Mouse (Mus musculus) gastrocnemius, postnatal 14 days (tissue): Measurements from ENCODE around the gene Rabgap1l. TPM values are rescaled to one million over a fixed set of nuclear protein-coding genes. Genes with fewer than 3 reads are reported as not detected.

ENCODE experiments used
- DNase-seq: peaks from one replicate; pipeline ENCODE4 v3.0.0; 2021; ENCODE audit warnings: mixed read lengths
- intact Hi-C: fragments of 180-260 bp; cut with DNase I; formaldehyde crosslinking; loops from one replicate; pipeline ENCODE4 v1.15.1; 2025; ENCODE audit warnings: low total_unique reads
- long read RNA-seq, 2 experiments: library from polyadenylated mRNA; stranded (forward); transcript quantifications; one replicate each; pipeline ENCODE4 v2.0.0; 2021
- total RNA-seq, 2 experiments: library from RNA; stranded (reverse); gene quantifications; 2 replicates each; pipeline ENCODE4 v1.2.3; 2021

Rabgap1l gene
- 10 to 100 TPM; 12.6 to 13.7 TPM for total RNA-seq
- long read RNA-seq, experiment 1: 0 reads
- long read RNA-seq, experiment 2, partial matches to known transcripts: 0 of 3 reads
- long read RNA-seq, experiment 2, other reads (novel, unspliced or antisense): 2 of 3 reads

DNA sequence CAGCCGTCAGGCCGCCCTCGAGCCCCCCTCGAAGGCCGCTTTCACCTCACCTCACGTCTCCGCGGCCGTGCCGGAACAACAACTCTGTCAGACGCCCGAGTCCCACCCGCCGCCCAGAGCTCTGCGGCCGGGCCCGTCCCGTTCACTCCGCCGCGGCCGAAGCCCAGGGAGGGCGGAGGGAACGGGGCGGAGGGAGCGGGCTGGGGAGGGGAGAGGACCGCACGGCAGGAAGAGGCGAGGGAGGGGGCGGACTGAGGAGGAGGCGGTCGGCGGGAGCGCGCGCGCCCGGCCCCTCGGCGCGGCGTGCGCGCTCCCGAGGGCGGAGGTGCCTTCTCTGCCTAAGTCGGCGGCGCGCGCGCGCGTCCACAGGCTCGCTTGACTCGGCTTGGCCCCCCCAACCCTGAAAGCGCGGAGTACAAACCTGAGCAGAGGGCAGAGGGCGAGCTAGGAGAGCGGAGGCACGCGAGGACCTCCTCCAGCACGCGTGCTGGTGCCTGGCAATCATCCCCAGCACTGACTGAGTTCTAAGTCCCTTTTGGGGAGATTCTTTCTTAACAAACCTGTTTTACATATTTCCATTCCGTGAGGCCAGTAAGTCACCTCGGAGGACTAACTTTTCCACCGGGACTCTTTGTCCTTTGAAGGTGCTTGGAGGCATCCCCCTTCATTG, at the start of gene Rabgap1l:
Gene Rabgap1l, minus strand, starts transcription at position 526 of the 670 bp plus-strand sequence.
- peak; percentile 88 for DNase-seq

GRCm38 (mm10) chr1:160842567-160842966, 49.6 kb upstream of the Rabgap1l start:
- intact Hi-C loops: no loop called here
- DNase-seq: no peak

More for the DNA sequence above, at the start of gene Rabgap1l:
- intact Hi-C loops: no loop called here

- intact Hi-C loops: no loop called here
- DNase-seq: no peak
These were observed 47.6 kb upstream of the Rabgap1l start for GRCm38 (mm10) chr1:160840618-160841017.

GRCm38 (mm10) chr1:160839095-160839494, 46.1 kb upstream of the Rabgap1l start:
- intact Hi-C loops: no loop called here

DNA sequence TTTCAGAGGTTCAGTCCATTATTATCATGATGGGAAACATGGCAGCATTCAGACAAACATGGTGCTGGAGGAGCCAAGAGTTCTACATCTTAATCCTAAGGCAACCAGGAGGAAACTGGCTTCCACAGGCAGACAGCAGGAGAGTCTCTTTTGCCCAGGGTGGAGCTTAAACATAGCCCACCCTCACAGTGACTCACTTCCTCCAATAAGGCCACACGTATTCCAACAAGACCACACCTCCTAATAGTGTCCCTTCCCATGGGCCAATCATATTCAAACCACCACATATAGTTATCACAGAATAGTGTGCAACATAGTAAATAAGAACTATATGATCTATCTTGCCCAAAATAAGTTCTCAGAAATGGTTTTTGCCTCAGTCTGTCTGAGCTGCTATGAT, 41.4 kb upstream of the Rabgap1l start:
- DNase-seq: no peak
- intact Hi-C loops: no loop called here

More at GRCm38 (mm10) chr1:160839095-160839494, 46.1 kb upstream of the Rabgap1l start:
- no peak for DNase-seq

DNA sequence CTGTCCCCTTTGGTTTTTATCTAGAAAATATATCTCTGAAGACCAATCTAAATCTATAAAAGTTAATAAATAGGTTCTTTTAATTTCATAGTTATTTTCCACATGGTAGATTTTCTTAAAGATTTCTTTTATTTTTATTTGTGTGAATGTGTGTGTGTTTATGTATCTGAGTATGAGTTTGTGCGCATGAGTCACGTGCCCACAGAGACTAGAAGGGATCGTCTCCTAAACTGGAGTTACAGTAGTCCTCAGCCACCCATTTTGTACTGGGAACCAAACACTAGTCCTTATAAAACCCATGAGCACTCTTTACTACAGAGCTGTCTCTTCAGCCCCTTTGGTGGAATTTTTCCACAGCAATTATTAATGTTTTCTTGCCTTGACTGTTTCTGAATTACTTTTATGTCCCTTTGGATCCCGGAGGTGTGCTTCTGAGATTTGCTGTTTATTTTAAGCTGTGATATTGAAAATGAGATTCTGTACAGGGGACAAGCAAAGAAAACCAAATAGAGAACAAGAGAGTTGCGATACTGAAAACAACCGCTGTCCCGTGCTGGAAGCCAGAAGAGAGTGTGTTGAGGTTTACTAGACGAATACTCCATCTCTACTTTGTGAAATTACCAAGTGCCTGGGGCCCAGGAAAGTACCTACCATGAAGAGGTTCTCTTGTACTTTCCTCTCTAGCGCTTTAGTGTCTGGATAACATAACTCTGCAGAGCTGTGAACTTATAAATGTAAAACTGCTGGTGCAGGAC, 39.4 kb upstream of the Rabgap1l start:
- DNase-seq: no peak
- intact Hi-C loops: no loop called here

DNA sequence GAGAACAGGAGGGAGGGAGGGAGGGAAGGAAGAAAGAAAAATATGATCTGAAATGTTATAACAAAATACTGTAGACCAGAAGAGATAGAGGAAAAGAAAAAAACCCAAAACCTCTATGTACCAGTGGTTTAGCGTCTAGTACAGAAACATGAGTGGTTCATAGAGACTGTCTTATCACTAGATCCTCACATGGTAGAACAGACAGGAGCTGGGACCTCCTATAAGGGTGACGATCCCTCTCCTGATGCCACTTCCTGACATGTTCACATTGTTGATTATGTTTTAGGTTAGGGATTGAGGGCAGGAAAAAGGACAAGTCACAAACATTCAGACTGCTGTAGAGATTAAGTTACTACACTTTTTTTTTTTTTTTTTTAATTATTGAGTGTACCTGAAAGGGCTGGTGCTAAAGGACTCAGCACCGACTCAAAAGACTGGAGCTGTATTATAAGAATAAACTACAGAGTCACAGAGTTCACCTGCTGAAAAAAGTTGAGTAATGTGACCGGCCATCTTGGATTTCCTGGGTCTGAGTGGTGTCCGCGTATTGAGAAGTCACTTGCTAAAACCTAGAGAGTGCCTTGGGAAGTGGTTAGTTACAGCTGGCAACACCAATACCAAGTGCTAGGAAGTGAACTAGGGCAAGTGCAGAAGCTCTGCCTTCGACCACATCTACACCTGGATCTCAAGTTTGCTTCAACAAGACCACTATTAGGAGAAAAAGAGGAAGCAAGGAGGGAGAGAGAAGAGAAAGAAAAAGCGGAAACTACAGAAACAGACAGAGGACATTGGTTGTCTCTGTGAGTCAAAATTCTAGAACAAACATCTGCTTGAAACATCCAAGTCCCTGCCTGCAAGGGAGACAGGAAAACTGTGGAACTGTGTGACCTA, 37.8 kb upstream of the Rabgap1l start:
- intact Hi-C loops: no loop called here
- DNase-seq: no peak

GRCm38 (mm10) chr1:160825441-160825856, 32.4 kb upstream of the Rabgap1l start:
- intact Hi-C loops: no loop called here
- DNase-seq: no peak

- intact Hi-C loops: no loop called here
- DNase-seq: no peak
These were observed 30.6 kb upstream of the Rabgap1l start for GRCm38 (mm10) chr1:160823638-160824037.

- no peak for DNase-seq
- intact Hi-C loops: no loop called here
These were observed 21.2 kb upstream of the Rabgap1l start for GRCm38 (mm10) chr1:160814198-160814597.

DNA sequence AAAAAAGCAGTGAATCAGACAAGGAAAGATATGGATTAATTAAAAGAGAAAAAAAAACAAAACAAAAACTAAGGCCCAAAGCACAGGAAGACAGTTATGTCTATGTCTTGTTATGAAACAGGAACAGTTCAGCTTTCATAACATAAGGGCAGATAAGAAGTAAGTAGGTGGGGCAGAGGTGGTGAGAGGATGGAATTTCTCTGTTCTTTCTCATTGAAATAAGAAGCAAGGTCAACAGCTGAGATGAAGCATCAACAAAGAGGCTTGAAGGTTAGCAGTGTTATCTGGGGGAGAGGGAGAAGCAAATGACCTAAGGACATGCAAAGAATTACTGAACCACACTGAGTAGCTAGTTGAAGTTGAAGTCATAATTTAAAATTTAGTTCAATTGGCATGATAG, 19.4 kb upstream of the Rabgap1l start:
- intact Hi-C loops: no loop called here
- no peak for DNase-seq

DNA sequence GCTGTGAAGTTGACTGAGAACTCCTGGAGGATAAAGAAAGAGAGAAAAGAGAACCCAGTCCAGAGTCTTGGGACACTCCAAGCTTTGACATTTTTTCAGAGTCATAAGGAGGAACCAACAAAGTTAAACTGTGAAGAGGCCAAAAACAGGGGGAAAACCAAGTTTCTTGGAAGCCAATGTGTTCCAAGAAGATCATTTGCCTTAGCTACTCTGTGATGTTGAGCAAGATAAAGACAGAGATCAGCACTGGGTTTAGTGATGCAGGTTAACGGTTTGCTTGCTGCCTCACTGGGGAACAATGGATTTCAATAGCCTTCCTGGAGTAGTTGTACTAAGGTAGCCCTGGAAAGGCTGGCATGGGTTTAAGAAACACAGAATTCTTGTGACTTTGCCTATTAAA, 18.9 kb upstream of the Rabgap1l start:
- intact Hi-C loops: no loop called here
- DNase-seq: no peak

- intact Hi-C loops: no loop called here
- no peak for DNase-seq
These were observed 12.3 kb upstream of the Rabgap1l start for GRCm38 (mm10) chr1:160805268-160805667.

DNA sequence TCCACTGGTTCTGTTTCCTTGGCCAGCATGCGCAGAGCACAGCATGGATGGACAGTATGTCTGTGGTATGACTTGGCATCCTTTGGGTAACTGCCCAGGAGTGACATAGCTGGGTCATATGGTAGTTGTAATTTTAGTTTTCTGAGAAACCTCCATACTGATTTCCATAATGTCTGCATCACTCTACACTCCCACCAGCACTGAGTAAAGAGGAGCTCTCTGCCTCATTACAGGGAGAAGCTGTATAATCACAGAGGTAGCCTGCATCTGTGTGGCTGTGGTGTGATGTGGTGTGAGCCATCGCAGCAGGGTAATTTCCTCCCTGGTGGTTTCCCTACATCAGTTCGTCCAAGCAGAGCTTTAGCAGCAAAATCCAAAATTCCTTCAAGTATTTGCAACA, 7.0 kb upstream of the Rabgap1l start:
- no peak for DNase-seq
- intact Hi-C loops: no loop called here

DNA sequence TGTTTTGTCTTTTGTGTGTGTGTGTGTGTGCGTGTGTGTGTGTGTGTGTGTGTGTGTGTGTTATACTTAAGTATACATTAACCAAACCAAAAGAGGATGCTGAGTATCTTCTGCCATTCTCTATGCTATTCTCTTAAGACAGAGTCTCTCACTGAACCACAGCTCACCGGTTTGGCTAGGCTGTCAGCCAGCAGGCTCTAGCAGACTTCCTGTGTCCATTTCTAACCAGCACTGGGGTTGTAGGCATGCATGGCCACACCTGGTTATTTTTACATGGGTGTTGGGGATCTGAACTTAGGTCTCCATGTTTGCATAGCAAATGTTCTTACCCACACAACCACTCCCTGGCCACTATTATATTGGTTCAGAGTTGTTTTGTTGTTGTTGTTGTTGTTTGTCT, 2.0 kb upstream of the Rabgap1l start:
- intact Hi-C loops: no loop called here
- DNase-seq: no peak

DNA sequence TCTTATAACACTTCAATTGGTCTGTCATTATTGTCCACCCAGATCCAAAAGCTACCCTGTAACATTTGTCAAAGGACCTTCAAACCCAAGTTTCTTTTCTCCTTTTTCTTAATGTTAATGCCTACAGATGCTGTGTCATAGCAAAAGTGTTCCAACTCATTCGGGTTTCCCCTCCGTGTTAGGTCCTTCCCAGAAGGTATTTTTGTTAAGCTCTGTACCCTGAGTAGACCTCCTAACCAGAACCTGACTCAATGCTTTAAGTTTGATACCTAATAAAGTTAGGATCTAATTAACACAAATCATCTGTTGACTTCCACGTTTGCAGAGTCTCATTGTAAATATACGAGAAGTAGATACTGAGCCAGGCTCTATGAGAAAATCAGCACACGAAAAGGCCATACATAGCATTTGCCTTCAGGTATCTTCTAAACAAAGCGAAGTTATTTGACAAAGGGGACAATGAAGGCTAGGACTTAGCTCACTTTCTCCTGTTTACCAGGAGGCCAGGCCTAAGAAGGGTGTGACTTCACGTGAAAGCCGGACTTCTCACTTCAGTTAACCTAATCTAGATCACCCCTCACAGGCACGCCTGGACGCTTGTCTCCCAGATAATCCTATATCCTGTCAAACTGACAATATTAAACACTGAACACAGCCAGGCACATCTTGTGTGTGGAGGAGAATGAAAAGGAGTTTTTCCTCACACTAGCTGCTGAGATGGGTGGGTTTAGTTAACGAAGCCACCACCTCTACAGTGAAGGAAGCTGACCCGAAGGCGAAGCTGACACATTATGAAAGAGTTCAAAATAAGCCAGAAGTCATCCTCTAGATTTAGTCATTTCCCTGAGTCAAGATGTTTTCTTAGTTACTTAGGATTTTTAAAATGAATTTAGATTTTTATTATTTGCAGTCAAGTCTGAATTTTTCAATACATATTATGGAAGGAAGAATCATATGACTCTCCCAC, 1.1 kb upstream of the Rabgap1l start:
- intact Hi-C loops: no loop called here
- no peak for DNase-seq

DNA sequence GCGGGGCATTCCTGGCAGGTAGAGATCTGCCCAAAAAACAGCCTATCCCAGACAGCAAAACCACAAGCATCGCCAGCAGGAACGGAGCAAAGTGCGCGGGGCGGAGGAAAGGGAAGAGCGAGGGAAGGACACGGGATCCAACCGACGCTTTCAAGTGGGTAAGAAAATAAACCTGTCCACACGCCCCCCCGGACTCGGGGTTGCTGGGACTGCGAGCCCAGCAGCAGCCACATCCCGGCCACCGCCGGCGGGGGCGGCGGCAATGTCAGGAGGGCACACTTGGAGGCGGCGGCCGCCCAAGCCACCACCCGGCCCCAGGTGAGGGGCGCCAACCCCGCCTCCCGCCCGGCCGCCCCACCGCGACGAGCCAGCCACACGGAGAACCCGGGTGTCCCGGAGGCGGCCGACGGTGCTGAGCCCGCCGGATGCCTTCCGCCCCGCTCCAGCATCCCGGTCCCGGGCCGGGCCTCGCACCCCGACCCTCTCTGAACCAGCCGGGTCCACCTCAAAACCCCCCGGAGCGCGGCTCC, 790 bp downstream of the Rabgap1l start:
- intact Hi-C loops: no loop called here
- DNase-seq: no peak

DNA sequence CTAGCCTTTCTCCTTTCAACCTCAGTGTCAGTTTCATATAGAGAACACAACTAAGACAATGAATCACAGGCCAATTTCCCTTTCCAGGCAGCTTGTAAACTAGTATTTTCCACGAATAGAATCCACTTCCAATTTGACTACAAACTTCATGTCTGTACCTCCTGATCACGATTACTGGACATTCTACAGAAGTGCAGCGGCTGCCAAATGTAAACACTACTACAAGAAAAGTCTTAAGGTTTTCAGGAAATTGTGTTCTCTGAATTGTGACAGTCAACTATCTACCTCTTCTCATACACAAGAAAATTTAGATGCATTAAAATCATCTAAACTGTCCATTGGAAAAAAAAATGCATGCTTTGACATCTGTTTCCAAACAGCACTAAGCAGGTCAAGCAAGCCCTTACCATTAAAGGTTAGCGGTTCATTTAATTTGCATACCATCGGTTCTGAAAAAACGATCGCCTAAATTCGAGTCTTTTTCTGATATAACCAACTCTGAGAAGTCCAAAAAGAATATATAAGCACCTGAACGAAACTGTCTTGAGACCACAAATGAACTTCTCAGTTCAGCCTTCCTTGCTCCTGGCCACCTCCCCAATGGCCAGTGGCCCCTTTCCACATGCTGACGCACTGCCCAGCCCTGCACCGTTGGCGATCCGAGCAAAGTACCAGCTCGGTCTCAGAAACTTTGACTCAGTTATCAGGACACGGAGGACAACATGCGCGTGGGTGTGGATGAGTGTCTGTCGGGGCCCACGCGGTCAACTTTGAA, 1.4 kb downstream of the Rabgap1l start:
- intact Hi-C loops: no loop called here
- peak; percentile 27 for DNase-seq
